Mouse (Mus musculus) kidney, postnatal 0 days (tissue): ENCODE results near the gene Dll1. TPM values are rescaled to one million over a fixed set of nuclear protein-coding genes. Genes with fewer than 3 reads are reported as not detected.

ENCODE experiments used
- ATAC-seq: fragments of 200-750 bp; cut with Nextera tagmentation; replicated peaks from 2 replicates; pipeline ENCODE4 v1.8.0; 2017; ENCODE audit warnings: low read depth, moderate number of reproducible peaks, moderate TSS enrichment, moderate library complexity; ENCODE audit not compliant: low FRiP score
- DNase-seq: peaks from one replicate; pipeline ENCODE4 v3.0.0-alpha.2; 2016; ENCODE audit warnings: low spot score
- H3K27ac ChIP-seq: fragments of 300-500 bp; sonication (generic); 2 replicates; pipeline ENCODE4 v1.5.1; 2014; ENCODE audit warnings: mild to moderate bottlenecking
- H3K27me3 ChIP-seq: fragments of 300-500 bp; sonication (generic); 2 replicates; pipeline ENCODE4 v1.6.1; 2014; ENCODE audit warnings: low read length, mixed read lengths; ENCODE audit not compliant: insufficient read depth
- H3K36me3 ChIP-seq: fragments of 300-500 bp; sonication (generic); 2 replicates; pipeline ENCODE4 v1.6.1; 2014; ENCODE audit warnings: low read length, mixed read lengths; ENCODE audit not compliant: insufficient read depth
- H3K4me1 ChIP-seq: fragments of 300-500 bp; sonication (generic); replicated peaks from 2 replicates; pipeline ENCODE4 v1.6.1; 2014; ENCODE audit warnings: antibody characterized with exemption, low read length, mixed read lengths; ENCODE audit not compliant: insufficient read depth
- H3K4me2 ChIP-seq: fragments of 300-500 bp; sonication (generic); 2 replicates; pipeline ENCODE4 v1.6.1; 2014; ENCODE audit warnings: mild to moderate bottlenecking, low read length, moderate library complexity, mixed read lengths
- H3K4me3 ChIP-seq: fragments of 300-500 bp; sonication (generic); replicated peaks from 2 replicates; pipeline ENCODE4 v1.5.1; 2014; ENCODE audit warnings: low read depth, low read length
- H3K9ac ChIP-seq: fragments of 300-500 bp; sonication (generic); 2 replicates; pipeline ENCODE4 v1.6.1; 2014; ENCODE audit warnings: low read depth, low read length
- H3K9me3 ChIP-seq: fragments of 300-500 bp; sonication (generic); replicated peaks from 2 replicates; pipeline ENCODE4 v1.6.1; 2016; ENCODE audit warnings: low read length, inconsistent platforms, mixed read lengths
- CTCF ChIP-seq: IDR thresholded peaks from 2 replicates; pipeline ENCODE4 v1.5.1; 2016; ENCODE audit warnings: antibody characterized with exemption, low read depth, mild to moderate bottlenecking, moderate library complexity
- WGBS: fragments of 180-500 bp; shearing (Covaris S2); extraction: QIAGEN DNeasy Blood & Tissue Kit; methylation state at CpG from one replicate; pipeline ENCODE4 v1.1.7; 2014; 5-methylcytosine and 5-hydroxymethylcytosine counted together
- polyA plus RNA-seq: library from polyadenylated mRNA; unstranded; fragments of >200 nt; fragmentation: Nextera tagmentation; extraction: Ambion mirVana; gene quantifications from 2 replicates; pipeline ENCODE4 v1.2.1, GENCODE M21; 2015

Dll1 gene
- polyA plus RNA-seq, 1 experiment from 2014 or later: 22.3 TPM

- no peaks in the 10 kb centered on the region for H3K9me3 ChIP-seq
- ATAC-seq (no peak), DNase-seq (peak; percentile 3)
- WGBS: 72% methylated on average over 5 of the region's 5 CpGs
- H3K4me1 ChIP-seq: no peaks in the 10 kb centered on the region
- no peak overlapping the region for H3K4me2 ChIP-seq
- H3K9ac ChIP-seq: no peak overlapping the region
- TF ChIP-seq CTCF: no peak
- no peak overlapping the region for H3K4me3 ChIP-seq
- no peaks in the 10 kb centered on the region for H3K27me3 ChIP-seq
- peaks cover 6% of the 10 kb centered on the region; the same call in 1 of the 2 replicates for H3K36me3 ChIP-seq
- H3K27ac ChIP-seq: no peak overlapping the region
These were observed 11.0 kb downstream of the Dll1 start for GRCm38 (mm10) chr17:15365650-15366049.

GRCm38 (mm10) chr17:15363656-15364055 lies 13.0 kb downstream of the Dll1 start:
- TF ChIP-seq CTCF: no peak
- 55% methylated on average over 3 of the region's 3 CpGs for WGBS

DNA sequence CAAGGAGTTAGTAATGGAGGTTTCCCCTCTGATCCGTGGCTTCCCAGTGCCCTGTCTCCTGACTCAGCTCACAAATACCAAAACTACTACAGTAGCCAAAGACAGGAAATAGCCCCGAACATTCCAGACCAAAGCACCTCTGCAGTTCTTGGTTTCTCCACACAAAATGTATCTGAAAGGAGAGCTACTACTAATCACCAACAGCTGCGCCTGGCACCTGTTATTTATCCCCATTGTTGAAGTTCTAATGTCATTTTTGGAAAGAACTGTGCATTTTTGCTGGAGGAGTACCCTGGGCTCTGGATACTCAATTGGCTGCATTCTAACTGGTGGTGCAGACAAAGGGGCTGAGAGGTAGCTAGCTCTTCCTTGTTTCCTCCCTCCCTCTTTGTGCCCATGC lies 19.6 kb downstream of the Dll1 start:
- DNase-seq: no peak

More at GRCm38 (mm10) chr17:15363656-15364055, 13.0 kb downstream of the Dll1 start:
- H3K9ac ChIP-seq: no peak overlapping the region
- no peak overlapping the region for H3K27ac ChIP-seq
- no peak overlapping the region for H3K4me2 ChIP-seq
- no peaks in the 10 kb centered on the region for H3K4me1 ChIP-seq
- H3K4me3 ChIP-seq: no peak overlapping the region
- no peaks in the 10 kb centered on the region for H3K27me3 ChIP-seq
- no peak for ATAC-seq
- no peaks in the 10 kb centered on the region for H3K36me3 ChIP-seq
- H3K9me3 ChIP-seq: no peaks in the 10 kb centered on the region
- no peak for DNase-seq

DNA sequence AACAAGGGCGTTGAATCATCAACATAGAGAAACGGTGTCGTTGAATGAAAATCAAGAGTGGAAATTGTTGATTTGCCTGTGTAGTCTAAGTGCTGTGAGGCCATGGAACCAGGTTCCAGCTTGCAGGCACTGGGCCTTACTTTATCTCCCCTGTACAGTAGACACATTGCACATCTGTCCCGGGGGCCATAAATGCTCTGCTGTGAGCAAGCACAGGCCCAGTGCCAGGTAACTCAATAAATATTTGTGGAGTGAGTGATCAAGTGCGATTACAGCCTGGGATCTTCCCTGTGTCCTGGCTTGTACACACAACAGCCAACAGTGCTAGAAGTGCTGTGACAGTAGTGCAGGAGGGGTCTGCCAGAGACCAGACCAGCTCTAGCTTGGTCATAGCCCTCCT lies 20.1 kb downstream of the Dll1 start:
- H3K4me3 ChIP-seq: no peak overlapping the region
- H3K4me1 ChIP-seq: no peaks in the 10 kb centered on the region
- DNase-seq: no peak
- H3K9ac ChIP-seq: no peak overlapping the region
- no peaks in the 10 kb centered on the region for H3K9me3 ChIP-seq
- H3K27ac ChIP-seq: no peak overlapping the region
- no peaks in the 10 kb centered on the region for H3K36me3 ChIP-seq
- no peak for ATAC-seq
- WGBS: 85% methylated on average over 5 of the region's 5 CpGs
- TF ChIP-seq CTCF: no peak
- H3K27me3 ChIP-seq: no peaks in the 10 kb centered on the region
- no peak overlapping the region for H3K4me2 ChIP-seq

More for the DNA sequence above, 19.6 kb downstream of the Dll1 start:
- Histone ChIP-seq H3K9ac (no peak overlapping the region), H3K4me2 (no peak overlapping the region), H3K36me3 (no peaks in the 10 kb centered on the region), H3K4me1 (no peaks in the 10 kb centered on the region), H3K27me3 (no peaks in the 10 kb centered on the region), H3K27ac (no peak overlapping the region), H3K9me3 (no peaks in the 10 kb centered on the region), H3K4me3 (no peak overlapping the region)
- no peak for TF ChIP-seq CTCF
- WGBS: 68% methylated on average over 3 of the region's 3 CpGs
- ATAC-seq: no peak

GRCm38 (mm10) chr17:15355072-15355471 lies 21.6 kb downstream of the Dll1 start:
- TF ChIP-seq CTCF: no peak
- Histone ChIP-seq H3K4me2 (no peak overlapping the region), H3K27me3 (no peaks in the 10 kb centered on the region), H3K36me3 (no peaks in the 10 kb centered on the region), H3K9me3 (no peaks in the 10 kb centered on the region), H3K9ac (no peak overlapping the region), H3K4me1 (no peaks in the 10 kb centered on the region), H3K27ac (no peak overlapping the region), H3K4me3 (no peak overlapping the region)
- ATAC-seq (no peak), DNase-seq (no peak)
- 96% methylated on average over 3 of the region's 3 CpGs for WGBS

DNA sequence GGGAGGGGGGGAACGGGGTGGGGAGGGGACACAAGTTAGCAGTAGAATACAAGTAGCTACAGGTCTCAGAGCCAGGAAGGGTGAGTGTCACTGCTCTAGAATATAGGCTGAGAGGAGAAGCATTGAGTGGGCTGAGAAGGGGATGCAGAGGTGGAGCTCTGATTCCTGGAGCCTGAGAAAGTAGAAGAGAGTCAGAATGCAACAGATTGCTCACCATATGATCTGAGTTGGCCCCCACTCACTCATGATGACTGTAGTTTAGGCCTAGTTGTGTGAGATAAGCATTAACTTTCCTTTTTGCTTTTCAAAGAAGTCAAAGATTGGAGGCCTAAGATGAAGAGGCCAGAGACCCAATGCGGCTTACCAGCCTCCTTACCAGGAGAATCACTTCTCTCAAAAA lies 22.7 kb downstream of the Dll1 start:
- H3K4me1 ChIP-seq: no peaks in the 10 kb centered on the region
- H3K27ac ChIP-seq: no peak overlapping the region
- ATAC-seq (no peak), DNase-seq (no peak)
- H3K27me3 ChIP-seq: no peaks in the 10 kb centered on the region
- no peak overlapping the region for H3K9ac ChIP-seq
- no peaks in the 10 kb centered on the region for H3K36me3 ChIP-seq
- H3K4me2 ChIP-seq: no peak overlapping the region
- H3K9me3 ChIP-seq: no peaks in the 10 kb centered on the region
- 73% methylated on average over 2 of the region's 2 CpGs for WGBS
- no peak for TF ChIP-seq CTCF
- no peak overlapping the region for H3K4me3 ChIP-seq
